Mouse (Mus musculus): ENCODE measurements around the gene Pilrb1.

DNA sequence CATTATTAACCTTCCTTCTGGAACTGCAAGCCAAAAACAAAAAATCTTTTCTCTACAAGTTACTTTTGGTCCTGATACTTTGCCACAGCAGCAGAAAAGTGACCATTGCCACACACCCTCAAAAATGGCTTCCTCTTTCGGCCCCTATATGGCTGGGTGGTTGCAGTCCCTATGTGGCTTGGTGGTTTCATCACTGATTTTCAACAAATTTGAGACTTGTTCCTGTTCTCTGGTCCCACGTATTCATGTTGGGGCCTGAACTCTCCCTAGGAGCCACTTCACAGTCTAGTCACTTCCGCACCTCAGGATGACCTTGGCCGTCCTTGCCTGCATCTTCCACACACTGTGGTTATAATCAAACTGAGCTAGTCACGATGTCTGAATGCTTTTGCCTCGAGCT lies 29.2 kb downstream of the Pilrb1 start:
- no peak for TF ChIP-seq EP300 (optimal IDR thresholded peaks at IDR 0.05)
- TF ChIP-seq CTCF (IDR thresholded peaks at IDR 0.05; ENCODE audit: low read depth), result no peak
